Mouse (Mus musculus): ENCODE results near the gene Slc25a42. TPM values are rescaled to one million over a fixed set of nuclear protein-coding genes. Genes with fewer than 3 reads are reported as not detected.

Gene Slc25a42
- polyA plus RNA-seq, 1 experiment from 2014 or later = 5.8 TPM

DNA sequence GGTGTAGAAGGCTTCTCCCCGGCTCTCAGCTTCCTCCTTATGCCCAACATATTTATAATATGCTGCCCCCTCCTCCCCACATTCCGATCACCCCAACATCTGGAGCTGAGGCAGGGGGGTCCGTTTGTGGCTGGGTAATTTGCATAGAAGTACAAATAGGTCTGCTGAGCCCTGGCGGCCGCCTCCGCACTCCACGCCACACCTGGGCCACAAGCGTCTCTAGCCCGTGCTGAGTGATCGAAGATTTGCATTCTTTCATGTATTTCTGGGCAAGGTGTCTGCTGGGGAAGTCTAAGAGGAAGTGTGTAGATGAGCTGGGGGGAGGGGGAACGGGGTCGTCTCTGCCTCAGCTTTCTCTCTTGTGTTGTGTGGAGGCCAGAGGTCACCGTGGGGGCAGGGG, 52.1 kb downstream of the Slc25a42 start:
- Histone ChIP-seq H3K4me2 (replicated peaks) (no peak overlapping the region), H3K27ac (no peak overlapping the region), H3K9ac (no peak overlapping the region), H3K9me3 (no peaks in the 10 kb centered on the region), H3K36me3 (no peaks in the 10 kb centered on the region), H3K27me3 (replicated peaks) (peaks cover 1% of the 10 kb centered on the region; the same call in 1 of the 2 replicates), H3K4me3 (replicated peaks) (no peak overlapping the region), H3K4me1 (replicated peaks) (0 out of 2 replicates have a peak, but pooled peaks cover 5% of the 10 kb centered on the region)
- ATAC-seq = no peak
- WGBS = 63% methylated on average over 13 of the region's 13 CpGs

DNA sequence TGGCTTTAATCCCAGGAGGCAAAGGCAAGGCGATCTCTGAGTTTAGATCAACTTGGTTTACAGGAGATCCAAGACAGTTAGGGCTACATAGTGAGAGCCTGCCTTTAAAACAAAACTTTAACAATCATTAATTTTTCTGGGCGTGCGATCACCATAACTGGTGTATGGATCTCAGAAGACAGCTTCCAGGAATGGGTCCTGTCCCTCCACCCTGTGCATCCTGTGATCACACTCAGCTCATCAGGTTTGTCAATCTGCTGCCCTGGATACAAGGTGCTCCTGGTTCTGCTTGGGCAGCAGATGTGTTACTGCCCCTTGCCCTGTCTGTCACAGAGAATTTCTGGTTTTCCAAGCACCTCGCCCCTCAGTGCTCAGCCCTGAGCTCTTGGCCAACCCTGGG, 52.9 kb downstream of the Slc25a42 start:
- no peak overlapping the region for H3K4me3 ChIP-seq (replicated peaks)
- no peak overlapping the region for H3K4me2 ChIP-seq (replicated peaks)
- 82% methylated on average over 4 of the region's 4 CpGs for WGBS
- H3K27ac ChIP-seq = no peak overlapping the region
- H3K4me1 ChIP-seq (replicated peaks) = 0 out of 2 replicates have a peak, but pooled peaks cover 5% of the 10 kb centered on the region
- no peak for ATAC-seq
- H3K27me3 ChIP-seq (replicated peaks) = no peaks in the 10 kb centered on the region
- H3K9ac ChIP-seq = no peak overlapping the region
- no peaks in the 10 kb centered on the region for H3K9me3 ChIP-seq
- no peaks in the 10 kb centered on the region for H3K36me3 ChIP-seq

DNA sequence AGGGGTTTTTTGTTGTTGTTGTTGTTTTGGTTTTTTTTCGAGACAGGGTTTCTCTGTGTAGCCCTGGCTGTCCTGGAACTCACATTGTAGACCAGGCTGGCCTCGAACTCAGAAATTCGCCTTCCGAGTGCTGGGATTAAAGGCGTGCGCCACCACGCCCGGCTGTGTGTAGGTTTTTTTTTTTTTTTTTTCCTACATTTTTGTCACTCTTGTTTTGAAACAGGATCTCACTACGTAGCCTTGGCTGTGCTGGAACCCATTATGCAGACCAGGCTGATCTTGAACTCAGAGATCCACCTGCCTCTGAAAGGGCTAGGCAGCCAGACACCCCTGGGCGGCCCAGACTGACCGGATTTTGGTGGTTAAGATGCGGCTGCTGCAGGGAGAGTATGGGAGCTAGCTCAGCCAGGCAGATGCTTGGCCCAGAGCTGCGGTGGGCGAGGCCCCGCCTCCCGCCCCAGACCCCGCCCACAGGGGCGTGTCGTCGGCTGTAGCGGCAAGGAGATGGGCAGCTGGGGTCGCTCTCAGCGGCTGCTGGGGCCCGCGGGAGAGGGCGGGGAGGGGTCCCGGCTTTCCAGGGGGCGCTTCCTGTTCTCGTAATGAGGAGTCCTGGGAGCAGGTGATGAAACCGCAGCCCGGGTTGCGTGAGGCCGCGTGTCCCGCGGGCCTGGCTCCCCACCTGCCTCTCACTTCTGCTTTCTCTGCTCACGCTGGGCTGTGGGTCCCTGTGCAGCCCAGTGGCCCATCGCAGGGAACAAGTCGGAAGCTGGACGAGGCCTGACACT, 53.8 kb downstream of the Slc25a42 start:
- H3K4me3 ChIP-seq (replicated peaks) = peak overlapping the region; percentile 51
- no peak overlapping the region for H3K27ac ChIP-seq
- peak overlapping the region; percentile 38 for H3K9ac ChIP-seq
- H3K4me1 ChIP-seq (replicated peaks) = 0 out of 2 replicates have a peak, but pooled peaks cover 5% of the 10 kb centered on the region
- peak overlapping the region; percentile 95 for H3K4me2 ChIP-seq (replicated peaks)
- ATAC-seq = peak; percentile 95
- 9% methylated on average over 40 of the region's 40 CpGs for WGBS
- no peaks in the 10 kb centered on the region for H3K9me3 ChIP-seq
- no peaks in the 10 kb centered on the region for H3K36me3 ChIP-seq
- no peaks in the 10 kb centered on the region for H3K27me3 ChIP-seq (replicated peaks)

GRCm38 (mm10) chr8:70157240-70157800, 54.8 kb downstream of the Slc25a42 start:
- Histone ChIP-seq H3K27me3 (replicated peaks) (no peaks in the 10 kb centered on the region), H3K9ac (no peak overlapping the region), H3K4me2 (replicated peaks) (no peak overlapping the region), H3K4me1 (replicated peaks) (peaks cover 6% of the 10 kb centered on the region), H3K9me3 (no peaks in the 10 kb centered on the region), H3K36me3 (no peaks in the 10 kb centered on the region), H3K4me3 (replicated peaks) (no peak overlapping the region), H3K27ac (no peak overlapping the region)
- ATAC-seq = no peak
- WGBS = 89% methylated on average over 1 of the region's 1 CpGs

DNA sequence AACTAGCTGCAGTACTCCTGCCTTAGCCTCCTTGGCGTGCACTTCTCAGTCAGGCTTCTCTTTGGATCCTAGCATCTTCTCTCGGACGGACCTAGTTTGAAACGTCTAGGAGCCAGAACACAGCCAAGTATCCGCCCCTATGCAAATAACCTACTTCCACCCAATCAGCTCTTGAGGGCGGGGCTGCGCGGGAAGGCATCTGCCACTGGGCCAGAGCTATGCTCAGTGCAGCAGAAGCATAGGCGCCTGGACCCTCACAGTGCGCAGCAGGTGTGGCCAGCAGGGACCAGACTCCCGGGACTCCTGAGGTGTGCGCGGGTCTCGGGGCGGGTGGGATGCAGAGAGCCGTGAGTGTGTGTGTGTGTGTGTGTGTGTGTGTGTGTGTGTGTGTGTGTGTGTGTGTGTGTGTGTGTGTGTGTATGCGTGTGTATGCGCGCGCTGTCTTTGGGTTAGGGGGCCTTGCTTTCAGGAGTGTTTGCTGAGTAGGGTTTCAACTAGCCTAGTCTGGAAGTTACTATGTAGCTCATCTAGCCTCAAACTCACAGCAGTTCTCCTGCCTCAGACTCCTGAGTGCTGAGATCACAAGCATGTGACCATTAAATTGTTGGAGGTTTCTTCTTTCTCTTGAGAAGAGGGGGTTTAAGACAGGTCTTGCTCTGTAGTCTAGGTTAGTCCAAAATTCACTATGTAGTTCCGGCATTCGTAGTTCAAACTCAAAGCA, 59.4 kb downstream of the Slc25a42 start:
- Histone ChIP-seq H3K4me1 (replicated peaks) (peaks cover 7% of the 10 kb centered on the region), H3K9me3 (no peaks in the 10 kb centered on the region), H3K27ac (no peak overlapping the region), H3K4me2 (replicated peaks) (peak overlapping the region; percentile 45), H3K27me3 (replicated peaks) (no peaks in the 10 kb centered on the region), H3K4me3 (replicated peaks) (no peak overlapping the region), H3K36me3 (no peaks in the 10 kb centered on the region), H3K9ac (no peak overlapping the region)
- 11% methylated on average over 19 of the region's 22 CpGs for WGBS
- peak; percentile 97 for ATAC-seq

- ATAC-seq = 0 out of 2 replicates have a peak, but pooled peaks have one; percentile 24
- H3K9me3 ChIP-seq = no peaks in the 10 kb centered on the region
- no peak overlapping the region for H3K27ac ChIP-seq
- peaks cover 7% of the 10 kb centered on the region for H3K4me1 ChIP-seq (replicated peaks)
- WGBS = 15% methylated on average over 13 of the region's 13 CpGs
- no peak overlapping the region for H3K9ac ChIP-seq
- H3K27me3 ChIP-seq (replicated peaks) = no peaks in the 10 kb centered on the region
- H3K4me3 ChIP-seq (replicated peaks) = no peak overlapping the region
- no peak overlapping the region for H3K4me2 ChIP-seq (replicated peaks)
- H3K36me3 ChIP-seq = peaks cover 9% of the 10 kb centered on the region; the same call in 1 of the 2 replicates
Measured at GRCm38 (mm10) chr8:70150158-70150557, 61.9 kb downstream of the Slc25a42 start.

GRCm38 (mm10) chr8:70147678-70148607, 64.2 kb downstream of the Slc25a42 start:
- H3K27ac ChIP-seq = no peak overlapping the region
- H3K4me1 ChIP-seq (replicated peaks) = peaks cover 7% of the 10 kb centered on the region
- no peak for ATAC-seq
- H3K9ac ChIP-seq = no peak overlapping the region
- H3K36me3 ChIP-seq = peaks cover 19% of the 10 kb centered on the region; the same call in 1 of the 2 replicates
- no peak overlapping the region for H3K4me3 ChIP-seq (replicated peaks)
- H3K4me2 ChIP-seq (replicated peaks) = no peak overlapping the region
- no peaks in the 10 kb centered on the region for H3K27me3 ChIP-seq (replicated peaks)
- 86% methylated on average over 7 of the region's 7 CpGs for WGBS
- H3K9me3 ChIP-seq = no peaks in the 10 kb centered on the region

DNA sequence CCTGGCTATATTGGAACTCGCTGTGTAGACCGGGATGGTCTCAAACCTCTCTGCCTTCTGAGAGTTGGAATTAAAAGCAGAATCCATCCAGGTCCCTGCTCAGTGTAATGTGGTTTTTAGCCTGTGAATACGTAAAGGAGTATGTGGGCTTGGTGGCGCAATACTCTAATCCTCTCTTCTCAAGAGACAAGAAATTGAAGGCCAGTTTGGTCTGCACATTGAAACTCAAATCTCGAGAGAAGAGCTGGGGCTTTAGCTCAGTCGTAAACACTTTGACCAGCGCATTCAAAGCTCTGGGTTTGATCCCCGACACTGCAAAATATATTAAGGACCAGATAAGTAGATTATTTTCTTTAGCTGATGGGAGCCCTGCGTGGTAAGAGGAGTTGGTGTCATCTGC, 72.1 kb downstream of the Slc25a42 start:
- H3K4me3 ChIP-seq (replicated peaks) = peak overlapping the region; percentile 76
- H3K4me1 ChIP-seq (replicated peaks) = peaks cover 17% of the 10 kb centered on the region
- H3K4me2 ChIP-seq (replicated peaks) = peak overlapping the region; percentile 53
- H3K9me3 ChIP-seq = no peaks in the 10 kb centered on the region
- H3K27ac ChIP-seq = peak overlapping the region; percentile 77; the same call in 1 of the 2 replicates
- ATAC-seq = no peak
- 6% methylated on average over 9 of the region's 9 CpGs for WGBS
- no peaks in the 10 kb centered on the region for H3K27me3 ChIP-seq (replicated peaks)
- peak overlapping the region; percentile 83 for H3K9ac ChIP-seq
- peaks cover 18% of the 10 kb centered on the region for H3K36me3 ChIP-seq

- Histone ChIP-seq H3K27ac (peak within 1 kb of the TSS; percentile 81), H3K4me1 (replicated peaks) (peaks cover 17% of the 10 kb centered on the region), H3K27me3 (replicated peaks) (no peaks in the 10 kb centered on the region), H3K9me3 (no peaks in the 10 kb centered on the region), H3K4me3 (replicated peaks) (peak within 1 kb of the TSS; percentile 76), H3K4me2 (replicated peaks) (peak within 1 kb of the TSS; percentile 71), H3K9ac (peak within 1 kb of the TSS; percentile 83), H3K36me3 (peaks cover 17% of the 10 kb centered on the region)
- ATAC-seq = peak; percentile 98
- WGBS = under 1% methylated on average over 46 of the region's 46 CpGs
Measured at GRCm38 (mm10) chr8:70139026-70139857, 72.9 kb downstream of the Slc25a42 start, which contains the start of the genes Rfxank, Borcs8 and Mef2b. Rfxank (minus strand) TSS chr8:70139154. Borcs8 (plus strand) TSS chr8:70139499. Mef2b (plus strand) TSS chr8:70139711.

- peak overlapping the region; percentile 71 for H3K4me2 ChIP-seq (replicated peaks)
- no peak overlapping the region; the same call in 1 of the 2 replicates for H3K9ac ChIP-seq
- ATAC-seq = no peak
- H3K9me3 ChIP-seq = no peaks in the 10 kb centered on the region
- WGBS = 82% methylated on average over 4 of the region's 4 CpGs
- no peaks in the 10 kb centered on the region for H3K27me3 ChIP-seq (replicated peaks)
- no peak overlapping the region for H3K27ac ChIP-seq
- H3K4me1 ChIP-seq (replicated peaks) = peaks cover 17% of the 10 kb centered on the region
- H3K4me3 ChIP-seq (replicated peaks) = peak overlapping the region; percentile 76
- peaks cover 26% of the 10 kb centered on the region for H3K36me3 ChIP-seq
Measured at GRCm38 (mm10) chr8:70137890-70138289, 74.2 kb downstream of the Slc25a42 start.

DNA sequence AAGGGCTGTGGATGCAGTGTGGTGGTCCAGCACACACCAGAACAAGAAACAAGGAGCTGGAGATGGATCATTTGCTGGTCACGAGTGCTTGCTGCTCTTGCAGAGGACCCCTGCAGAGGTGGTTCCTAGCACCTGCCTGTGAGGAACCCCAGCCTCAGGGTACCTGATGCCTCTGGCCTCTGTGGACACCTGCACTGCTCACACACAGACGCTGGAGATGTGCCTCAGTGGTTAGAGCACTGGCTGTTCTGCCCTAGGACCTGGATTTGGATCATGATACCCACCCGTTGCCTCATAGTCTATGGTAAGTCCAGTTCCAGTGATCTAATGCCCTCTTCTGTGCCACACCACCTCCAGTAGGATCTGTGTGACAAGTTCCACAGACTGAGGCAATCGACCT, 75.5 kb downstream of the Slc25a42 start:
- H3K36me3 ChIP-seq = peaks cover 27% of the 10 kb centered on the region
- 83% methylated on average over 4 of the region's 4 CpGs for WGBS

More for the DNA sequence above, 75.5 kb downstream of the Slc25a42 start:
- Histone ChIP-seq H3K4me2 (replicated peaks) (no peak overlapping the region), H3K4me1 (replicated peaks) (peaks cover 24% of the 10 kb centered on the region), H3K9ac (no peak overlapping the region), H3K27me3 (replicated peaks) (no peaks in the 10 kb centered on the region), H3K27ac (no peak overlapping the region), H3K9me3 (no peaks in the 10 kb centered on the region), H3K4me3 (replicated peaks) (no peak overlapping the region)
- ATAC-seq = no peak
